Mouse (Mus musculus) spleen, adult 2 months (tissue): ENCODE results near the gene Pxk. TPM values are rescaled to one million over a fixed set of nuclear protein-coding genes. Genes with fewer than 3 reads are reported as not detected.

Source experiments
- DNase-seq, 2 experiments: peaks; one replicate each; pipeline versions ENCODE4 v3.0.0 to v3.0.0-alpha.2; 2012 to 2021; ENCODE audit warnings: low spot score in 2 of 2, low read depth in 1 of 2
- H3K27ac ChIP-seq: fragments of 200-500 bp; 2 replicates; pipeline ENCODE4 v1.5.1; 2012; ENCODE audit warnings: low read length, inconsistent platforms; ENCODE audit not compliant: insufficient read depth
- H3K27me3 ChIP-seq: fragments of 200-500 bp; 2 replicates; pipeline ENCODE4 v1.6.1; 2012; ENCODE audit warnings: mild to moderate bottlenecking, moderate library complexity, low read length, inconsistent platforms; ENCODE audit not compliant: control insufficient read depth, insufficient read depth
- H3K36me3 ChIP-seq: fragments of 200-500 bp; 2 replicates; pipeline ENCODE4 v1.6.1; 2012; ENCODE audit warnings: mild to moderate bottlenecking, low read length, inconsistent platforms; ENCODE audit not compliant: control insufficient read depth, insufficient read depth
- H3K4me1 ChIP-seq: fragments of 200-500 bp; 2 replicates; pipeline ENCODE4 v1.6.1; 2011; ENCODE audit warnings: inconsistent platforms; ENCODE audit not compliant: control insufficient read depth, insufficient read depth, insufficient read length
- H3K4me3 ChIP-seq: fragments of 200-500 bp; 2 replicates; pipeline ENCODE4 v1.5.1; 2011; ENCODE audit warnings: mild to moderate bottlenecking, inconsistent platforms; ENCODE audit not compliant: insufficient read depth, insufficient read length; ENCODE audit errors: extremely low read depth
- CTCF ChIP-seq: fragments of 200-500 bp; IDR thresholded peaks from 2 replicates; pipeline ENCODE4 v1.5.1; 2011; ENCODE audit warnings: mild to moderate bottlenecking, inconsistent platforms; ENCODE audit not compliant: insufficient read depth, insufficient read length, insufficient replicate concordance; ENCODE audit errors: extremely low read depth
- POLR2A ChIP-seq: fragments of 200-500 bp; IDR thresholded peaks from 2 replicates; pipeline ENCODE4 v1.6.1; 2011; ENCODE audit warnings: low read depth, low read length, inconsistent platforms
- WGBS: fragments of 180-500 bp; shearing (Covaris S2); methylation state at CpG from one replicate; pipeline ENCODE4 v1.1.7; 2018; 5-methylcytosine and 5-hydroxymethylcytosine counted together
- polyA plus RNA-seq: library from polyadenylated mRNA; depleted of rRNA; stranded (reverse); fragments of >200 nt; gene quantifications from 2 replicates; pipeline ENCODE4 v1.2.3, GENCODE M21; 2012

Gene Pxk
- polyA plus RNA-seq, 1 experiment = 42.5 TPM

GRCm38 (mm10) chr14:8141131-8141530 lies 43.1 kb downstream of the Pxk start:
- TF ChIP-seq CTCF = no peak
- no peak for TF ChIP-seq POLR2A
- H3K36me3 ChIP-seq = peaks cover 49% of the 10 kb centered on the region
- no peaks in the 10 kb centered on the region for H3K27me3 ChIP-seq

GRCm38 (mm10) chr14:8145594-8146558 lies 47.9 kb downstream of the Pxk start:
- H3K36me3 ChIP-seq = peaks cover 58% of the 10 kb centered on the region
- no peak for DNase-seq
- H3K4me1 ChIP-seq = no peaks in the 10 kb centered on the region
- no peak overlapping the region for H3K27ac ChIP-seq
- WGBS = 91% methylated on average over 13 of the region's 13 CpGs
- H3K27me3 ChIP-seq = no peaks in the 10 kb centered on the region
- no peak overlapping the region for H3K4me3 ChIP-seq
- TF ChIP-seq CTCF (no peak), POLR2A (no peak)

More at GRCm38 (mm10) chr14:8141131-8141530, 43.1 kb downstream of the Pxk start:
- WGBS = 27% methylated on average over 2 of the region's 2 CpGs
- Histone ChIP-seq H3K4me1 (peaks cover 4% of the 10 kb centered on the region; the same call in 1 of the 2 replicates), H3K27ac (peak overlapping the region; percentile 39; the same call in 1 of the 2 replicates), H3K4me3 (no peak overlapping the region)
- no peak for DNase-seq

GRCm38 (mm10) chr14:8146611-8147223 lies 48.7 kb downstream of the Pxk start:
- Histone ChIP-seq H3K27me3 (no peaks in the 10 kb centered on the region), H3K4me1 (no peaks in the 10 kb centered on the region), H3K36me3 (peaks cover 59% of the 10 kb centered on the region), H3K27ac (no peak overlapping the region), H3K4me3 (no peak overlapping the region)
- DNase-seq = no peak
- WGBS = 91% methylated on average over 11 of the region's 11 CpGs
- TF ChIP-seq POLR2A (no peak), CTCF (no peak)

- Histone ChIP-seq H3K4me1 (no peaks in the 10 kb centered on the region), H3K4me3 (no peak overlapping the region), H3K36me3 (peaks cover 62% of the 10 kb centered on the region), H3K27ac (no peak overlapping the region), H3K27me3 (no peaks in the 10 kb centered on the region)
- no peak for DNase-seq
- TF ChIP-seq CTCF = no peak
- no peak for TF ChIP-seq POLR2A
- 94% methylated on average over 8 of the region's 8 CpGs for WGBS
These were observed 50.8 kb downstream of the Pxk start for GRCm38 (mm10) chr14:8148842-8149241.

GRCm38 (mm10) chr14:8151757-8152156 lies 53.7 kb downstream of the Pxk start:
- no peak for DNase-seq
- H3K4me1 ChIP-seq = no peaks in the 10 kb centered on the region
- H3K27ac ChIP-seq = no peak overlapping the region
- WGBS = 90% methylated on average over 5 of the region's 5 CpGs
- H3K27me3 ChIP-seq = no peaks in the 10 kb centered on the region
- TF ChIP-seq POLR2A (no peak), CTCF (no peak)
- peaks cover 54% of the 10 kb centered on the region for H3K36me3 ChIP-seq
- no peak overlapping the region for H3K4me3 ChIP-seq

GRCm38 (mm10) chr14:8154072-8154471 lies 56.1 kb downstream of the Pxk start:
- no peaks in the 10 kb centered on the region for H3K27me3 ChIP-seq
- DNase-seq = no peak
- whole genome bisulfite sequencing = 64% methylated on average over 3 of the region's 3 CpGs
- H3K4me3 ChIP-seq = no peak overlapping the region
- H3K36me3 ChIP-seq = peaks cover 51% of the 10 kb centered on the region
- H3K4me1 ChIP-seq = no peaks in the 10 kb centered on the region
- no peak overlapping the region for H3K27ac ChIP-seq
- TF ChIP-seq CTCF = no peak
- TF ChIP-seq POLR2A = no peak

GRCm38 (mm10) chr14:8156947-8157346 lies 58.9 kb downstream of the Pxk start:
- no peak for DNase-seq
- no peaks in the 10 kb centered on the region for H3K4me1 ChIP-seq
- H3K27me3 ChIP-seq = no peaks in the 10 kb centered on the region
- no peak overlapping the region for H3K4me3 ChIP-seq
- 60% methylated on average over 3 of the region's 3 CpGs for WGBS
- TF ChIP-seq CTCF = 0 out of 2 replicates have a peak, but pooled peaks have one; percentile 1
- no peak for TF ChIP-seq POLR2A
- no peak overlapping the region for H3K27ac ChIP-seq
- H3K36me3 ChIP-seq = peaks cover 39% of the 10 kb centered on the region
